10 mouse cellular contexts compared by ENCODE assay signal in genomic region chr7:54909958-54910357, GRCm38 (mm10).
DNase-seq lines count a peak whose midpoint lies in the region; ATAC-seq and TF ChIP-seq lines count a peak whose summit lies in the region.
"Had no signal": no experiment of that assay in that cellular context is flagged by ENCODE, and none has a peak within 500 bp of the region (broad histone marks: within the 10 kb centered on the region; RNA-seq: fewer than 3 reads in every experiment).

No protein-coding gene starts in this region.

- H3K27me3 ChIP-seq in hindbrain, embryonic 12.5 days: no peaks in the 10 kb centered on the region
- H3K27me3 ChIP-seq: liver, embryonic 15.5 days had no signal

- H3K4me1 ChIP-seq in hindbrain, embryonic 12.5 days: no peaks in the 10 kb centered on the region
- H3K4me1 ChIP-seq: liver, embryonic 15.5 days had no signal

- peak overlapping the region; percentile 11; the same call in 1 of the 2 replicates for H3K4me3 ChIP-seq in layer of hippocampus, adult 2 months
- no peak overlapping the region for H3K4me3 ChIP-seq in hindbrain, embryonic 12.5 days
- H3K4me3 ChIP-seq: liver, embryonic 15.5 days had no signal

- H3K9me3 ChIP-seq in hindbrain, embryonic 12.5 days (replicated peaks): no peaks in the 10 kb centered on the region
- H3K9me3 ChIP-seq: liver, embryonic 15.5 days had no signal

- 0 out of 2 replicates have a peak overlapping the region, but pooled peaks have one; percentile 10 for H3K27ac ChIP-seq in layer of hippocampus, adult 2 months
- no peak overlapping the region for H3K27ac ChIP-seq in hindbrain, embryonic 12.5 days
- H3K27ac ChIP-seq: liver, embryonic 15.5 days had no signal

- H3K4me2 ChIP-seq in hindbrain, embryonic 12.5 days (replicated peaks): no peak overlapping the region
- H3K4me2 ChIP-seq: heart, embryonic 11.5 days; liver, embryonic 15.5 days had no signal

- no peak for TF ChIP-seq CTCF in layer of hippocampus, adult 2 months (conservative IDR thresholded peaks at IDR 0.05)

- ATAC-seq in hindbrain, embryonic 12.5 days (ENCODE audit: low FRiP score): peak; percentile 68; the same call in 1 of the 2 replicates

- 55% methylated on average over 7 of the region's 7 CpGs for WGBS in hindbrain, embryonic 12.5 days

- H3K36me3 ChIP-seq in hindbrain, embryonic 12.5 days: no peaks in the 10 kb centered on the region
- H3K36me3 ChIP-seq: liver, embryonic 15.5 days had no signal

- H3K9ac ChIP-seq in hindbrain, embryonic 12.5 days: no peak overlapping the region
- H3K9ac ChIP-seq: liver, embryonic 15.5 days had no signal

- peak in 1 of 2 experiments; percentile 14 for DNase-seq in layer of hippocampus, adult 2 months (ENCODE audit: low spot score in 2 of 2)
- DNase-seq in layer of hippocampus, postnatal 36 days: no peak
- DNase-seq in cerebellum, adult 18-20 months: peak; percentile 15 to 16
- DNase-seq in kidney, postnatal 14 days: peak; percentile 8
- no peak for DNase-seq in gastrocnemius, adult 8-10 months (ENCODE audit: low spot score in 2 of 2)
- DNase-seq in ovary, adult 18-20 months (ENCODE audit: low spot score): no peak
- no peak for DNase-seq in layer of hippocampus, adult 18-20 months (ENCODE audit: low spot score in 2 of 2)

Comparison
In these comparisons a context has a peak if more than half of its experiments do, and no peak if none do; other contexts are left out.
1. DNase-seq: peak in cerebellum, adult 18-20 months (2 of 2) and kidney, postnatal 14 days (single experiment); none in layer of hippocampus, postnatal 36 days (0 of 2), gastrocnemius, adult 8-10 months (0 of 2), ovary, adult 18-20 months (single experiment) and layer of hippocampus, adult 18-20 months (0 of 2).